Mouse (Mus musculus): ENCODE data around the gene Isg15.
"Not testable (repeated sequence)": the region's sequence is repeated elsewhere in the genome, so short reads cannot be mapped to it uniquely, and the experiment has no call there.

Isg15 gene

DNA sequence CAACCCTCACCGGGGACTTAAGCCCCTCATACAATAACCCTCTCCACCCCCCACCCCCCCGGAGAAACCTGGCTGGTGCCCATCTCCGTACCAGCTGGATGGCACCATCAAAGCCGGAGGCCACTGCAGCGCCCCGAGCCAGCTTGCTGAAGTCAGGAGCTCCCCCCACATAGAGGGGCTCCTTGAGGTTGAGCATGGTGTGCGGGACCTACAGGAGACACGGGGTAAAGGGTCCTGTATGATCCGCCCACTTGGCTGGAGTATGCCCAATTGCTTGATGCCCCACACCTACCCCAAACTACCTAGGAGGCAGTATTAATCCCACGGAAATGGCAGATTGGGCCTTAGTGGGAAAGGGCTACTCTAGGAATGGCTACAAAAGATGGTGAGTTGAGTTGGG is 31.5 kb downstream of the Isg15 start:
- DNase-seq (ENCODE audit: low read depth in 2 of 2, low spot score in 2 of 2): no peak

GRCm38 (mm10) chr4:156168611-156169010 is 32.0 kb downstream of the Isg15 start:
- no peak for DNase-seq (ENCODE audit: low read depth in 2 of 2, low spot score in 2 of 2)

- no peak for DNase-seq (ENCODE audit: low read depth in 2 of 2, low spot score in 2 of 2)
Measured at GRCm38 (mm10) chr4:156166477-156166876, 34.1 kb downstream of the Isg15 start.

GRCm38 (mm10) chr4:156154771-156155170 is 45.8 kb downstream of the Isg15 start:
- DNase-seq (ENCODE audit: low read depth in 2 of 2, low spot score in 2 of 2): no peak

DNA sequence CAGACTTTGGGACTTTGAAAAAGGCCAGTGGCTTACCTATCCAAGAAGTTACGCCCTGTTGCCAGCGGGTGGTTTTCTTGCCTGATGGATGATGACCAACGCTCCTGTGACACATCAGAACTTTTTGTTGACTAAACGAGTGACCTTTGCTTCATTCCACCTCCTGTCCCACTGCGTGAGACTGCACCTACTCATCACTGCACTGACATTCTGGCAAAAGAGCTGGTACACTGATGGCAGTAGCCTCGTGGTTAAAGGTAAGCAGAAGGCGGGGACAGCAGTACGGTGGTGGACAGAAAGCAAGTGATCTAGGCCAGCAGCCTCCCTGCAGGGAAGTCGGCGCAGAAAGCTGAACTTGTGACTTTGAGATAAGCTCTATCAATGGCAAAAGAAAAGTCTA is 49.7 kb downstream of the Isg15 start:
- not testable (repeated sequence) for DNase-seq (ENCODE audit: low read depth in 2 of 2, low spot score in 2 of 2)

All from CD8-positive naive resting alpha-beta T cell, adult 2 months (primary cell).